Mouse (Mus musculus): ENCODE data around the gene Ppp1r14b. TPM values are rescaled to one million over a fixed set of nuclear protein-coding genes. Genes with fewer than 3 reads are reported as not detected.
A peak's percentile ranks its signal among the peaks of the same experiment; 100 is the strongest.

Ppp1r14b gene
- total RNA-seq, 2 experiments from 2014 or later = 49.8 to 57.2 TPM

GRCm38 (mm10) chr19:7018546-7018945, 43.8 kb downstream of the Ppp1r14b start:
- no peak for DNase-seq (ENCODE audit: low spot score in 2 of 2)
- intact Hi-C loops (cut with DNase I) = no loop called here

GRCm38 (mm10) chr19:7019191-7019590, 44.4 kb downstream of the Ppp1r14b start, which contains the start of gene Fermt3:
Fermt3 (minus strand) TSS chr19:7019469.
- DNase-seq (ENCODE audit: low spot score in 2 of 2) = peak in 1 of 2 experiments; percentile 40

DNA sequence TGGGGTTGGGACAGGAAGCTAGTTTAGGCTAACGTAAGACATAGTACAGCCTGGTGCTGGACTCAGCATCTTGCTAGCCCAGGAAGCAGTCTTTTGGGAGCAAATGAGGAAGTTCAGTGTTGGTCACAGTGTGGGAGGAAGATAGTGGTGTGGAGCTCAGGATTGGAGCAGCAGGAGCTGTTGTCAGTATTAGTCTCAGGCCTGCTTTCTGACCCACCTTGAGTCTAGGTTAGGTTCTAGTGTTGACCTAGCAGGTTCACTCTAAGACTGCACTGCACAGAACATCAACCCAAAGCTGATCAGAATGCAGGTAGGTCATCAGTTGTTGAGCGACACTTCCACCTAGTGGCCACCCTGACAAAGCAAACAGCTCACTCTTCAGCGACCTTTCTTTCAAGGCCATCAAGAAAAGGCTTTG, 45.5 kb downstream of the Ppp1r14b start:
- peak; percentile 28 to 39 for DNase-seq (ENCODE audit: low spot score in 2 of 2)
- intact Hi-C loops (cut with DNase I) = no loop called here

More at GRCm38 (mm10) chr19:7019191-7019590, 44.4 kb downstream of the Ppp1r14b start, which contains the start of gene Fermt3:
- intact Hi-C loops (cut with DNase I) = no loop called here

Other genes starting within 250 kb of the Ppp1r14b start
- 10 to 100 TPM; 30.8 to 36.4 TPM for gene Rps6ka4, start 134.3 kb upstream of the Ppp1r14b start, total RNA-seq (2021)
- 1 to 10 TPM; 2.0 to 2.2 TPM for gene Ccdc88b, start 116.8 kb upstream of the Ppp1r14b start, total RNA-seq (2021)
- gene Trmt112, start 65.3 kb upstream of the Ppp1r14b start, total RNA-seq (2021) = 10 to 100 TPM; 35.0 to 43.2 TPM
- 100 to 1,000 TPM; 337 to 358 TPM for gene Prdx5, start 64.9 kb upstream of the Ppp1r14b start, total RNA-seq (2021)
- gene Esrra, start 53.2 kb upstream of the Ppp1r14b start, total RNA-seq (2021) = 10 to 100 TPM; 60.6 to 65.2 TPM
- 10 to 100 TPM; 27.9 to 31.2 TPM for gene Catsperz, start 49.6 kb upstream of the Ppp1r14b start, total RNA-seq (2021)
- 10 to 100 TPM; 33.2 to 40.7 TPM for gene Kcnk4, start 40.5 kb upstream of the Ppp1r14b start, total RNA-seq (2021)
- 10 to 100 TPM; 37.7 to 38.3 TPM for gene Bad, start 33.1 kb upstream of the Ppp1r14b start, total RNA-seq (2021)
- gene Gpr137, start 32.5 kb upstream of the Ppp1r14b start, total RNA-seq (2021) = 100 to 1,000 TPM in 1 of 2 experiments, 10 to 100 TPM in 1; 99.9 to 100 TPM
- gene Plcb3, start 1.5 kb downstream of the Ppp1r14b start, total RNA-seq (2021) = 10 to 100 TPM; 11.9 to 13.3 TPM
- 100 to 1,000 TPM in 1 of 2 experiments, 10 to 100 TPM in 1; 98.0 to 104 TPM for gene Fkbp2, start 5.5 kb downstream of the Ppp1r14b start, total RNA-seq (2021)
- 10 to 100 TPM; 79.9 to 80.2 TPM for gene Vegfb, start 12.7 kb downstream of the Ppp1r14b start, total RNA-seq (2021)
- 10 to 100 TPM; 20.1 to 21.0 TPM for gene Dnajc4, start 17.6 kb downstream of the Ppp1r14b start, total RNA-seq (2021)
- gene Nudt22, start 21.1 kb downstream of the Ppp1r14b start, total RNA-seq (2021) = 10 to 100 TPM; 12.5 to 14.3 TPM
- 10 to 100 TPM; 18.0 to 22.9 TPM for gene Trpt1, start 21.2 kb downstream of the Ppp1r14b start, total RNA-seq (2021)
- gene Fermt3, start 44.5 kb downstream of the Ppp1r14b start, total RNA-seq (2021) = 1 to 10 TPM; 4.1 to 4.2 TPM
- gene Stip1, start 65.0 kb downstream of the Ppp1r14b start, total RNA-seq (2021) = 100 to 1,000 TPM; 191 to 206 TPM
- 10 to 100 TPM; 12.2 to 13.2 TPM for gene Macrod1, start 81.8 kb downstream of the Ppp1r14b start, total RNA-seq (2021)
- 10 to 100 TPM; 35.3 to 38.0 TPM for gene Flrt1, start 130.8 kb downstream of the Ppp1r14b start, total RNA-seq (2021)
- 100 to 1,000 TPM; 258 to 270 TPM for gene Otub1, start 231.3 kb downstream of the Ppp1r14b start, total RNA-seq (2021)
- 1,000 to 10,000 TPM; 1,203 to 1,264 TPM for gene Cox8a, start 242.6 kb downstream of the Ppp1r14b start, total RNA-seq (2021)

Measured in left cerebral cortex, postnatal 25 days (tissue).